Mouse (Mus musculus) gastrocnemius, adult 18-20 months (tissue): Measurements from ENCODE around the gene Omd. TPM values are rescaled to one million over a fixed set of nuclear protein-coding genes. Genes with fewer than 3 reads are reported as not detected.
"Not testable (repeated sequence)": the region's sequence is repeated elsewhere in the genome, so short reads cannot be mapped to it uniquely, and the experiment has no call there.

ENCODE experiments used
- DNase-seq: peaks from one replicate; pipeline ENCODE4 v3.0.0; 2021; ENCODE audit warnings: low spot score
- long read RNA-seq, 2 experiments: library from polyadenylated mRNA; stranded (forward); transcript quantifications; one replicate each; pipeline ENCODE4 v2.0.0; 2021
- total RNA-seq, 2 experiments: library from RNA; stranded (reverse); gene quantifications; 2 replicates each; pipeline ENCODE4 v1.2.3; 2021

The Omd gene
- 1 to 10 TPM in 1 of 2 experiments, under 1 TPM in 1; 0.82 to 2.1 TPM for total RNA-seq
- long read RNA-seq, experiment 1, partial matches to known transcripts: 0 of 1 reads
- long read RNA-seq, experiment 1, other reads (novel, unspliced or antisense): 1 of 1 reads
- long read RNA-seq, experiment 2: 0 reads

DNA sequence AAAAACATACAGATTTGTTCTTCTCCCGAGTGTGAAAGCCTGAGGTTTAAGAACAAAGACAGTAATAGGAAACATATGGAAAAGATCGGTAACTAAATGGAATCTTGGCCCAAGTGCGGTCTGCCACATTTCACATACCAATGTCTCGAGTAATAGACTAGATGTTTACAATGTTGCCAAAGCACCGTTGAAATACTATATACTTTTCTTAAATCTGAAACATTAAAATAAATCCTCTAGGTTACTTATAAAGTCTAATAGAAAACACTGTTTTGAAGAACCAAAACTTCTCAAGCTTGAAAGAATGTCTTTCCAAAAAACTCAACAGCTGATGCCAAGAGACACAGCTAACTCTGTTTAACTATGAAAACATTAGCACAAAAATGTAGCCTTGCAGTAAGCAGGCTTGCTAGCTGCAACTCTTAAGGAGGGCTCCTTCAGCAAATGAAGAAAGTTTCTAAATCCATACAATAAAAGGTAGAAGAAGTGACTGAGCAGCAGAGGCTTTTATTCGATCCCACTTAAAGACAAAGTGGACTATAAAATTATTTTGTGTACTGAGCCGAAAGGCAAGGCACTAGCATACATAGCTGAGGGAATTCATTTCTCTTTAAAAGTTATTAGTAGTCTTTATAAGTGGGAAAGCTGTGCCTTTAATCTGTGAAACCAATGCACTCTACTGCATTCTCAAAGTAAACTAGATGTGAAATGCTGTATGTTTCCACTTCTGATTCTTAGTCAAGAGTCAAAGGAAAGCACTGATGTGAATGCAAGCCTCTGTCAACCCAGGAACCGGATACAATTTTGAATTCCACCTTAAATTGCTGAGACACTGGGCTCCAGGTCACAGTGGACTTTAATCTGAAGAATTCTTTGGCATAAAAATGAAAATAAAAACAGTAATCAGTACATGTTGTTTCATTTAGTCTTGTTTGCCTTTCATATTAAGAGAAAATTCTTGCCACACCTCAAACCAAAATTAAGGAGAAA lies at the start of gene Omd:
Gene Omd (plus strand): TSS at position 922 of the 990 bp plus-strand sequence.
- DNase-seq: peak; percentile 33

DNA sequence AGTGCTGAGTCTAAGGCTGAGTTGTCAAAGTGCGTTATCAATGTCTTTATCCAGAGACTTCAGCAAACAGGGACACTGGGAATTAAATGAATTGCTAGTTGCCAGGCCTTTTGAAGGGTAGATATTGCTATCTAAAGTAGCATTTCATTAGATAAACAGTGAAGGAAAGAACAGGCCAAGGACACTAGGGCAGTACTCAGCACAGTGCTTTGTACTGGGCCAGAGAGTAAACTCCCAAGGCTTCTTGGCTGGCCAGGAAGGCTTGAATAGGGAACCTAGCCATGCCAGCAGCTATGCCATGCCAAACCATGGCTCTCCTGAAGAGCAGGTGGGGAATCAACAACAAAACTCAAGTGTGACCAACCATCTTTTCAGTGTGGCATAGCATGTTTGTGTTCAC lies 45.3 kb upstream of the Omd start:
- no peak for DNase-seq

DNA sequence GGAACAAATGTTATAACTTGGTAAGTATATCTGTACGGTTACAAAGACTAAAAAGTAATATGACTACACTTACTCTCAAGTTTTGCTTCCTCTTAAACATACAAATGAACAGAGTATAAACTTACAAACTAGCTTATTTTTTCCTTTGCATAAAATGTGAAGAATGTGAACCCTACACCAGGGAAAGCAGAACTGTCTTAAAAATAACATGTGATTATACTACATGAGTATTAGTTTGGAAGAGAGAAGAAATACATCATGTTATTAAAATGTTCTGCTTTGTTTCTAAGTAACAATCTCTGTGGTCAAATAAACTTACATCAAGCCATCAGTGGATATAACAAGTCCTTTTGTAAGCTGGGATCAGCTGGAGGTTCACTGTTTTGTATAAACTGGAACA lies 43.6 kb upstream of the Omd start:
- DNase-seq: no peak

DNA sequence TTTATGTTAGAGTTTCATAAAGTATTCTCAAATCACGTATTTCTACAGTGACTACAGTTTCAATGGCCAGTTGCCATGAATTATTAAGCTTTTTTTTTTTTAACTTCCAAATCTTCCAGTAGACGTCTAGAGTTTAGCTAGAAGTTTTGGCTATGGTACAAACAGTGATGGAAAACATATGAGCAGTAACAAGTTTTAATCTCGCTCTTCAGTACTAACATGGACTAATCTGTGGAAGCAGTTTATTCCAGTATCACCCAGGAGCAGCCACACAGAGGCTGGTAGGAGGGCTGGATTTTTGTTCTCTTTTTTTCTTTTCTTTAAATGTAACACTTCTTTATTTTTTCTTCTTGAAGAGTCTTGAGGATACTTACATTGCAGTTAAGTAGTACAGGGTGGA lies 38.0 kb upstream of the Omd start, which contains the start of gene Aspn:
Gene Aspn (plus strand): TSS at position 165 of the 400 bp plus-strand sequence.
- DNase-seq: no peak

DNA sequence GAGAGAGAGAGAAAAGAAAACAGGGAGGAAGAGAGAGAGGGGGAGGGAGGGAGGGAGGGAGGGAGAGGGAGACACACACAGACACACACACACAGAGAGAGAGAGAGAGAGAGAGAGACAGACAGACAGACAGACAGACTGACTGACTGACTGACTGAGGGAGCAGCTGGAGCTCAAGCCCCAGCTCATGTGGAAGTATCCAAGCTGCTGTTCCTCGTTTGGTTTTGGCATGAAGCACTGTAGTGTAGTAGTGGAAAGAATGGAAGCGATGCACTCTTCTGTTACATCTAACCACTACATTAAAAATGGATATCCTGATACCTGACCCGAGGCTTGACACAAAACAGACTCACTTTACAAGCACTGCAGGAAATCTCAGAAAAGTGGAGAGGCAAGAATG lies 36.6 kb upstream of the Omd start:
- peak; percentile 28 for DNase-seq

DNA sequence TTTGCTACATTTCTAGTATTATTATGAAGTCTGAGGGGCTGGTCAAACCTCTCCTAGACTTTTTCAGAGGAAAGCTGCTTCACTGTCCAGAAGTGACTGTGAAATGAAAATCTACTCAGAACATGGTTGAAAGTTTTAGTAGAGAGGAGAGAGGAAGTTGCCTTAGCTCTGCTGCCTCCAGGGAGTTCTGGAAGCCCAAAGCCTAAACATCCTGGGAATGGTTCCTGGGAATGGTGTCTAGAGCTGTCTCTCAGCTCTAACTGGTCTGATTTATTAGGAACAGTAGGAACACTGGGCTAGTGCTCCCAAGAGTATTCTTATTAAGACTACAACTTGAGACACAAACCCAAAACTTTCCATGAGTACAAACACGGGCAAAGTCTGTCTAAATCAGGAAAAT lies 35.7 kb upstream of the Omd start:
- peak; percentile 34 for DNase-seq

DNA sequence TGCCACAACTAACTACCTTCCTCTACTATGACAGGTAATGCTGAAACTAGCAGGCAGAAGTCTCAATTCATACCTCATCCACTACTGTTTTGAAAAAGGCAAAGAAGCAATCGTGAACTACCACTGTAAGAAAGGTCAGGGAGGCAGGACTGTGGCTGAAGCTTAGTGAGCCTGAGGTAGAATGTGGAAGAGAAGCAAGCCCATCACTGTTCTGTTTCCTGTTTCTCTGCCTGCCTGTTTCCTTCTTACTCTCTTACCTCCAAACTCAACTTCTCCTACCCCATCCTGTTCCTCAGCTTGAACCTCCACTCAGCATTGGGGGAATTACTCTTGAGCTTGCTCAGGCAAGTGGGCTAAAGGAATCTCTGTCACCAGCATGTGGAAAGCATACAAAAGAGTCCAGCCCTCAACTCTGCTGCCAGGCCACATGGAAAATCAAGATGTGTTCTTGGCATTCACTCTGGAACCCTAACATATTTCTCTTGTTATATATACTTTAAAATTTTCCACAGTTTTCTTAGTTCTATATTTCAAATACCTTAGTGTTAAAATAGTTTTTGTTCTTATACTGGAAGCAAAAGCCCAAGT lies 34.6 kb upstream of the Omd start:
- no peak for DNase-seq

DNA sequence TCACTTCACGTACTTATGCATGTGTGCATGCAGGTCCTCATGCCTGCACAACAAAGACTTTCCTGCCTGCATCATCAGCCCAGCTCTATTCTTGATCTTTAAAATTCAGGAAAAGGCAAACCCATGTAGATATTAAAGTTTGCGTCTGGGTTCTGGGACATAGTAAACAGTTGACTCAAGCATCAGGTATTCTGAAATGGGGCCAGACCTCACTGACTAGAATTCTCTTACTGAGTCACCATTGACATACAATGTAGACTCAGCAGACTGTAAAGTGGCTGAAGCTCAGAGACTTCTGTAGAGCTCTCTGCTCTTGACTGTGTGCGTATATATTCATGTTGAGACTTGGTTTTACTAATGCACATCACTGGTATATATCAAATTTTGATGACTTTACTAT lies 32.6 kb upstream of the Omd start:
- DNase-seq: no peak

DNA sequence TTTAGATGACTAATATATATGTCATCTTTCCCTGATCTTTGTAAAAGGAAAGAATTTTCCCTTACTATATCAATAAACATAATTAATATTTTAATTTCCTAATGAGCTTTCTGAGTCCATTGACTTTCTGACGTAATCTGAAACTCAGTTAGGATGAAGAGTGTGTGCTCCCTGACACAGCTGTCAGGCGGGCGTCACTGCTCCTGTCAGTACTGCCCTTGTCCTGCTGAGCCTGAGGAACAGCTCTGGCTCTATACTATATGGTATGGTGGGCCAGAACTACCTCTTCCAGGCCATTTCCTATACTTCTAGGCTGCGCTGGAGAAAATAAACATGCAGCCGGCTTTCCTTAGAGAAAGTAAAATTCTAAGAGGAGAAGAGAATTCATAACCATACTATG lies 27.7 kb upstream of the Omd start:
- DNase-seq: no peak

DNA sequence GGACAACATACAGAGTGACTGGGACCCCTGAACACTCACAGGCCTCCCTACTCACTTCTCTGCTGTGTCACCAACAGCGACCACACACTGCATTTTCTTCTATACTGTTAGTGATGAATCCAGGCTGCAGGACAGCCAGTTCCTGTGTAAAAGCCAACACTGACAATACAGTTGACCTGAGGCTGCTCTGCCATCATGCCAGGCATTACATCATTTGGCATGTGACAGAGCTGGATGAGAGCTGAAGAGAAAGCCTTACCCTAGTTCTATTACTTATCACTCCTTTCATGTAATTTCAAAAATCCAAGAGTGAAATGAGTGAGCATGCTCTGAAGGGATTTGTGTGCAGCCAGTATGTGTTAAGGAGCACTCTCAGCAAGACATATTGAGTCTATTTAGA lies 26.1 kb upstream of the Omd start:
- peak; percentile 48 for DNase-seq

DNA sequence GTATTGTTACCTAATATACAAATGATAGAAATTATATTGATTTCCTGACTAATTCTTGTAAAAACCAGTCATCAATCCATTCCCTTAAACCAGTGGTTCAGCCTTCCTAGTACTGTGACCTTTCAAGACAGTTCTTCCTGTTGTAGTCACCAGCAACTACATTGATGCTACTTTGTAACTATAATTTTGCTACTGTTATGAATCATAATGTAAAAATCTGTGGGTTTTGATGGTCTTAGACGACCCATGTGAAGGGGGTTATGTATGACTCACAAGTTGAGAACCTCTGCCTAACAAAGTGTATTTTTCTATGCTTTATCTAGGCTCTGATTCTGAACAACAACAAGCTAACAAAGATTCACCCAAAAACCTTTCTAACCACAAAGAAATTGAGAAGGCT lies 25.3 kb upstream of the Omd start:
- DNase-seq: no peak

DNA sequence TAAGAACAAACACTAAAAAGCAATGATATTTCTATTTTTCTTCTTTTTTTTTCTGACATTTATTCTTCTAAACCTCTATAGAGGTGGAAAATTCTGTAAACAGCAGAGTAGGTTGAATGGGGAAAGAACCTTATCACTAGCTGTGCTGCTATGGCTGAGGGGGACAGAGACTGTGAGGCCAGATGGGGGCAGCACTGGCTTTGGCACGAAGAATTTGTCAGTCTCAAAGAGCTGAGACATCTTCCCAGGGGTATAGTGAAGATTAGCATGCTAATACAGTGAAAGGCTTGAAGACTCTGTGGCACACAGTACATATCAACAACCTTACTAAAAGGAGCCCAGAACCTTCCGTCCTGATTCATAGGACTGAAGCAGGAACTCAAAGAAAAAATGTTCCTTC lies 23.1 kb upstream of the Omd start:
- DNase-seq: peak; percentile 46

DNA sequence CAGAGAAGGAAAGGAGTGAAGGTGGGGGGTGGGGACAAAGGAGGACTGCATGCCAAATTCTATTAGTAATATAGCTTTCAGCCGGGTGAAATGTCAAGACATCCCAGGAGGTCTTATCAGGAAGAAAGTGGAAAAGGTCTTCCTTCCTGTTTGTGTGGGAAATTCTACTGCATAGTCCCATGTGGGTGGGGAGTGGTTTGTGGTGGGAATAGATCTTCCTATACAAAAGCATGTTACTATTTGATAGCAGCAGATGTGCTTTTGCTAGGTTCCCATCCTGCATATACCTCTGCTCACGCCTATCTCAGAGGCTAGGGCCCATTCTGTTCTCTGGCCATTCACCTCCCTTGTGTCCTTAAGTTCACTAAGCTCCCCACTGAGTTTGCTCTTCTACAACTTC lies 21.4 kb upstream of the Omd start:
- no peak for DNase-seq

DNA sequence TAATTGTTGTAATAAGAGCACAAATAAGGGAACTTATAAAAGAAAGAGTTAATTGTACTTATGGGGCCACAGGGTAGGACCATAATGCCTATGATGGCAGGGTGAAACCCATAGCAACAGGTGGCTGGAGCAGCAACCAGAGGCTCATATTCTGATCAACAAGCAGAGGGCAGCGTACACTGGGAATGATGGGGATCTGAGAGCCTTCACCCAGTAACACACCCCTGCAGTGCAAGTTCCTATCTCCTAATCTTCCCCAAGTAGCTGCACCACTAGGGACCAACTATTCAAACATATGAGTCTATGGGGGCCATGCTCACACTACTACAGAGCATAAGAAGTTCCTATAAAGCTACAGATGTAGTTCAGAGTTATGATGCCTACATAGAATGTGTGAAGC lies 17.9 kb upstream of the Omd start:
- no peak for DNase-seq

DNA sequence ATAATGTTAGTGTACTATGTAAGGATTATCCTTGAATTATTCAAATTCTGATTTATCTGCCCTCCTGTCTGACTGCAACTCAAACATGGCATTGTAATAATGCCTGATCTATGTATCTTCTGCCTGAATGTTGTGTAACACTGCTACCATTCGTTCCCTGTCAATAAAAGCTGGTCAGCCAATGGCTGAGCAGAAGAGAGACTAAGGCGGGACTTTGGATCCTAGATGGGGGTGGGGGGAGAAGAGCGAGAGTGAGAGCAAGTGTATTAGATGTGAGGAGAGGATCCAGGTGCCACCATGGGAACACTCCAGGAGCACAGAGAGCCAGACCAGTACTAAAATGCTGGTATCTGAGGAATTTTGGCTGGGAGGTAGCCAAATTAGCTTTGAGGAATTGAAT lies 11.9 kb upstream of the Omd start:
- DNase-seq: no peak

DNA sequence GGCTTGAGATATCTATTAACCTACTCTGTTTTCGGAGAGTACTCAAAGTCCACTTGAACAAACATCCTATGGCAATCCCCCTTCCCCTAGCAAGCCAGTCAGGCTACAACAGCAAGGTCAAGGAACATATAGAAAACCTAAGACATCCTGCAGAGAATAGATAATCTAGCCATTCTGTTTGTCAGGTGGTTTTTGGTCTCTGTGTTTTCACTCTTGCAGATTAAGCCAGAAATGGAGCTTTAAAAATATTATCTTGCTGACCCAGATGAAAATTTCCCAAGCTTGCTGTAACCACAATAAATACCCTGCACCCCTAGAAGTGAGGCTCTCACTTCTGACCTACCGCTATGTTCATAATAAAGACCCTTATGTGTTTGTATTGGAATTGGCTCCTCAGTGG lies 10.8 kb upstream of the Omd start:
- DNase-seq: no peak

DNA sequence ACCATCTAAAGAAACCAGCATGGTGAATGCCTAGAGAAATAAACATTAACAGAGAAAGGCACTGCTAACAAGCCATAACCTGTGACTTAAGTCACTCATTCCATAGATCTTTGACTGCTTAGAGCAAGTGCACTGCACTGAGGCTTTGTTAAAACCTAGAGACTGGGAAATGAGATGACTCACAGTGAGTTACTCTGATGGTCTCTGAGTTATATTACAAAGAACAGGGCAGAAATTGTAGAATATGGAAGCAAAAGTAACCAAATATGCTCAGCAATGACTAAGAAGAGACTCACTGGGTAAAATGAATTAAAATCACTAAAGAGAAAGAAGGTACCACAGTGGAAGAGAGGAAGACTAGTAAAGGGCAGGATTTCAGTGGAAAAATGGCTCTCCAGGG lies 1.6 kb downstream of the Omd start:
- DNase-seq: no peak

DNA sequence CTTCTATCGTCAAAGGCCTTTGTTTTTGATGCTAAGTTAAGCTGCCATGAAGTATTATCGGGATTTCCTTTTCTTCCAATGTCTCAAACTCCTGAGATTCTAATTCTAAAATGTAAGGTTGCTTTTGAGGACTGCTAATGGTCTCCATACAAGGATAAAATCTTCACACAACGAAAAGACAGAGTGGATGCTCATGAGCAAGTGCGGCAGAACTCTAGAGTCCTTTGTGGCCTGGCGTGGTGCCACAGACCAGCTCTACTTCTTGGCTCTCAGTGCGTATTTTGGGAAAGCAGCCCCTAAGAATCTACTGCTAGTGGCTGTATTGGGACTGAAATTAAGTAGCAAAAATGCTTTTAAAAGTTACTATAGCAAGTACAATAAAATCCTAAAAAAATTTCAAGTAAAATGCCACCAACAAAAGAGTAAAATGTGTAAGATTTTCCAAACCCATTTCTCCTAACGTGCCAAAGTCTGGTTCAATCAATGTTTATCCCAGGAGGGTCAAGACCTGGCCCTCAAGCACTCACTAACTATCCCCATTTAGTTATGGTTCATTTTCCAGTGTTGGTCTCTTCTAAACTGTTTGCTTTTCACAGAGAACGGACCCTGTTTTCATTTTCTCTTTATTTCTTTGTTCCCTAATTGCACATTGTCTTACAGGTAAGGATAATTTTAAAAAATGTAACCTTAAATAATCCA lies 2.2 kb downstream of the Omd start:
- DNase-seq: peak; percentile 42

DNA sequence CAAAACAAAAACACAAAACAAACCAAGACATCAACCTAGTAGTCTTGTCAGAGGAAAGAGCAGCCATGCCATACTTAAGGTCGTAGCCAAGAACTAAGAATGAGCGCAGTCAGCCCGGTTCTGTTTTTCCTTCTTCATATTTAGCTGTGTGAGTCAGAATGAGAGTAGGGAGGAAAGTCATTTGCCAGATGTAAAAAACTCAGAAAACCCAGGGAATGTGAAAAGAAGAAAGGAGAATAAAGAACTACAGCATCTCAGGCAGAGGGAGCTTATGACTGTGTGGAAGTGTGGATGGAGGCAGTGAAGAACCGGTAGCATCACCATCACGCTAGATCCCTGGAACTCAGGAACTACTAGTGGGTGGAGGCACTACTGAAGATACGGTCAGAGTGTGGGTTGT lies 3.8 kb downstream of the Omd start:
- peak; percentile 14 for DNase-seq

DNA sequence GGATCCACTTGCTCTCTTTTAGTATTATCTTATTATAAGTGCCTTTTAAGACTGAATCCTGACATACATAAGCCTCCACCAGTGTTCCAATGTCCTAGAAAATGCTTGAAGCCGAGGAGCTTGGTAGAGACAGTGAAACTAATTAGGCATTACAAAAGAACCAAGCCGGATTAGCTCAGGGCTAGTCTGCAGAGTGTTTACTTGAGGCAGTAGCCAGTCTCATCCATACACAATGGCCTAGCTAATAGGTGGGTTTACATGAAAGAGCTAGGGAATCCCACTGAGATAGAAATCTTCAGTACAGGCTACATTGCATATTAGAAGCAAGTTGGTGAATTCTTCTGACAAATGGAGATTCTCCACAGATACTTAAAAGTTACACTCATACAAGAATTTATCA lies 20.3 kb downstream of the Omd start:
- not testable (repeated sequence) for DNase-seq

DNA sequence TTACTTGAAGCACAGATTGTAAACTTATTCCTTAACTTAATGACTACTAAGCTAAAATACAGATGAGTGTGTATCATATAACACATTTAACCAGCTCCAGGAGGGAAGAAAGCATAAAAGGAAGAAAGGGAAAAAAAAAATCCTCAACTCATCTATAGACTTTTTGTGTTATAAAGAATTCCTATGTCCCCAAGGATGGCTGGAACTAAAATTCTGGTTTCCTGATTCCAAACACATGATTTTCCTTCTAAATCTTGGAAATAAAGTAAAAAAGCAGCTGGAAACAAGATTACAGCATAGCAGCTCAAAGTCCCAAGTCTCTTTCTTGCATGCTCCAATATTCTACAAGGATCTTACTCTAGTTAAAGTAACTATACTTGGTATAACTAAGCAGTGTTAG lies 21.3 kb downstream of the Omd start:
- DNase-seq: no peak

DNA sequence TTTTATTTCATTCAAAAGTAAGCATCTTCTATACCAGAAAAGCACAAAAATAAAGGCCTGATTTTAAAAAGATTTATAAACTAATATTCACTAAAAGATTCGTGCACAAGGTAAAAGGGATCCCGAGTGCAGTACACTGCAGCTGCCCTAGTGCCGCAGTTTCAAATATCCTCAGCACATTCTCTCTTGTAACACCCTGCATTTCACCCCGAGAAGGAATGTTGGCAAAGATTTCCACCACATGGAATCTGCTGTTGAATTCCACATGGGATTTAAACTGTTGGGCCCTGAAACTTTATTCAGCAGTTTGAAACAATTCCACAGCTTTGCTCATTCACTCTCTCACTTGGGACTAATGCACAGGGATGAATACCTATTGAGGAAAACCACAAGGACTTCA lies 25.5 kb downstream of the Omd start, which contains the start of gene Ogn:
Gene Ogn (plus strand): TSS at position 333 of the 400 bp plus-strand sequence.
- DNase-seq: peak; percentile 66
